ENCODE assay signal across 10 mouse cellular contexts in genomic region chr16:57550817-57551216, GRCm38 (mm10). TPM values are rescaled to one million over a fixed set of nuclear protein-coding genes. Genes with fewer than 3 reads are reported as not detected.
DNase-seq lines count a peak whose midpoint lies in the region; ATAC-seq and TF ChIP-seq lines count a peak whose summit lies in the region.
"Had no signal": no experiment of that assay in that cellular context is flagged by ENCODE, and none has a peak within 500 bp of the region (broad histone marks: within the 10 kb centered on the region; RNA-seq: fewer than 3 reads in every experiment).

No protein-coding gene starts in this region.

- no peak for TF ChIP-seq CTCF in left cerebral cortex, adult 2 months (IDR thresholded peaks at IDR 0.05)
- no peak for TF ChIP-seq CTCF in liver, postnatal 0 days (IDR thresholded peaks at IDR 0.05; ENCODE audit: low read depth)

- 52% methylated on average over 2 of the region's 2 CpGs for WGBS in forebrain, embryonic 11.5 days
- 60% methylated on average over 2 of the region's 2 CpGs for WGBS in forebrain, embryonic 10.5 days
- WGBS in embryonic facial prominence, embryonic 12.5 days, result 6% methylated on average over 2 of the region's 2 CpGs
- WGBS in liver, postnatal 0 days (ENCODE audit: insufficient replicate concordance), result 46% methylated on average over 2 of the region's 2 CpGs

- H3K36me3 ChIP-seq in forebrain, embryonic 11.5 days (ENCODE audit: control insufficient read depth, insufficient read depth, low read length), result no peaks in the 10 kb centered on the region
- H3K36me3 ChIP-seq in forebrain, embryonic 10.5 days (replicated peaks), result no peaks in the 10 kb centered on the region
- peaks cover 7% of the 10 kb centered on the region; the same call in 1 of the 2 replicates for H3K36me3 ChIP-seq in embryonic facial prominence, embryonic 12.5 days
- H3K36me3 ChIP-seq in liver, postnatal 0 days (replicated peaks; ENCODE audit: insufficient read depth, low read length), result no peaks in the 10 kb centered on the region
- H3K36me3 ChIP-seq: hindbrain, embryonic 10.5 days had no signal

- 0 out of 2 replicates have a peak overlapping the region, but pooled peaks have one; percentile 15 for H3K4me2 ChIP-seq in forebrain, embryonic 11.5 days (ENCODE audit: low read depth, low read length, severe bottlenecking)
- H3K4me2 ChIP-seq in embryonic facial prominence, embryonic 12.5 days (replicated peaks), result peak overlapping the region; percentile 42
- H3K4me2 ChIP-seq in liver, postnatal 0 days (ENCODE audit: low read depth, low read length), result peak overlapping the region; percentile 33

- H3K4me1 ChIP-seq in forebrain, embryonic 11.5 days (replicated peaks; ENCODE audit: control insufficient read depth, insufficient read depth, low read length), result peaks cover 2% of the 10 kb centered on the region; the same call in 1 of the 2 replicates
- peaks cover 30% of the 10 kb centered on the region for H3K4me1 ChIP-seq in forebrain, embryonic 10.5 days
- H3K4me1 ChIP-seq in embryonic facial prominence, embryonic 12.5 days, result peaks cover 10% of the 10 kb centered on the region; the same call in 1 of the 2 replicates
- 0 out of 2 replicates have a peak, but pooled peaks cover 2% of the 10 kb centered on the region for H3K4me1 ChIP-seq in liver, postnatal 0 days (ENCODE audit: insufficient read depth)

- H3K27me3 ChIP-seq in forebrain, embryonic 11.5 days (ENCODE audit: control insufficient read depth, insufficient read depth, low read length), result peaks cover 2% of the 10 kb centered on the region; the same call in 1 of the 2 replicates
- H3K27me3 ChIP-seq in forebrain, embryonic 10.5 days (ENCODE audit: poor library complexity, severe bottlenecking), result peaks cover 11% of the 10 kb centered on the region
- no peaks in the 10 kb centered on the region for H3K27me3 ChIP-seq in embryonic facial prominence, embryonic 12.5 days
- no peaks in the 10 kb centered on the region for H3K27me3 ChIP-seq in liver, postnatal 0 days (ENCODE audit: insufficient read depth, low read length)

- no peak for ATAC-seq in forebrain, embryonic 11.5 days (replicated peaks; ENCODE audit: low FRiP score)
- ATAC-seq in embryonic facial prominence, embryonic 12.5 days (ENCODE audit: insufficient number of reproducible peaks, insufficient read depth, low FRiP score, low TSS enrichment), result no peak
- no peak for ATAC-seq in liver, postnatal 0 days

- no peak for TF ChIP-seq EP300 in liver, postnatal 0 days (IDR thresholded peaks at IDR 0.05; ENCODE audit: low read depth)

- no peak for DNase-seq in forebrain, embryonic 11.5 days (ENCODE audit: low spot score)
- DNase-seq in forebrain, embryonic 10.5 days (ENCODE audit: extremely low spot score, low spot score), result no peak
- no peak for DNase-seq in left cerebral cortex, adult 2 months (ENCODE audit: extremely low spot score in 1 of 2, low spot score in 2 of 2)
- no peak for DNase-seq in left cerebral cortex, adult 11 months (ENCODE audit: low spot score)
- DNase-seq in liver, postnatal 0 days, result no peak
- no peak for DNase-seq in ovary, postnatal 36 days (ENCODE audit: low spot score)
- DNase-seq in right cerebral cortex, postnatal 4 days, result no peak

- H3K27ac ChIP-seq in forebrain, embryonic 11.5 days (ENCODE audit: low read depth, low read length), result no peak overlapping the region
- H3K27ac ChIP-seq in forebrain, embryonic 10.5 days, result no peak overlapping the region
- H3K27ac ChIP-seq in left cerebral cortex, adult 2 months, result no peak overlapping the region
- no peak overlapping the region for H3K27ac ChIP-seq in embryonic facial prominence, embryonic 12.5 days
- H3K27ac ChIP-seq in liver, postnatal 0 days (ENCODE audit: low read depth), result no peak overlapping the region
- H3K27ac ChIP-seq: hindbrain, embryonic 10.5 days had no signal

- no peak overlapping the region for H3K4me3 ChIP-seq in forebrain, embryonic 11.5 days (ENCODE audit: low read depth, low read length)
- H3K4me3 ChIP-seq in forebrain, embryonic 10.5 days, result no peak overlapping the region
- 0 out of 2 replicates have a peak overlapping the region, but pooled peaks have one; percentile 7 for H3K4me3 ChIP-seq in left cerebral cortex, adult 2 months
- H3K4me3 ChIP-seq in embryonic facial prominence, embryonic 12.5 days, result peak overlapping the region; percentile 20; the same call in 1 of the 2 replicates
- peak overlapping the region; percentile 19 for H3K4me3 ChIP-seq in liver, postnatal 0 days (ENCODE audit: low read depth, low read length)
- H3K4me3 ChIP-seq: erythroblast, embryonic 14.5 days had no signal

- no peaks in the 10 kb centered on the region for H3K9me3 ChIP-seq in forebrain, embryonic 11.5 days (ENCODE audit: control insufficient read depth, low read length)
- H3K9me3 ChIP-seq in forebrain, embryonic 10.5 days, result no peaks in the 10 kb centered on the region
- H3K9me3 ChIP-seq in embryonic facial prominence, embryonic 12.5 days, result no peaks in the 10 kb centered on the region
- H3K9me3 ChIP-seq in liver, postnatal 0 days (ENCODE audit: low read length), result no peaks in the 10 kb centered on the region
- H3K9me3 ChIP-seq: hindbrain, embryonic 10.5 days had no signal

- intact Hi-C loops in left cerebral cortex, adult 2 months (cut with DNase I), result no loop called here

- no peak overlapping the region for H3K9ac ChIP-seq in forebrain, embryonic 11.5 days (ENCODE audit: low read length)
- peak overlapping the region; percentile 12; the same call in 1 of the 2 replicates for H3K9ac ChIP-seq in embryonic facial prominence, embryonic 12.5 days
- H3K9ac ChIP-seq in liver, postnatal 0 days (replicated peaks), result no peak overlapping the region

RNA-seq across cellular contexts. Expression of gene Cmss1, which starts 55.8 kb away (rescaled TPM):
- 52.5 and 53.7 TPM in 2 replicates for polyA plus RNA-seq in forebrain, embryonic 11.5 days (2014; fragmentation: Nextera tagmentation; extraction: Ambion mirVana)
- polyA plus RNA-seq in forebrain, embryonic 10.5 days (2016; fragmentation: Nextera tagmentation; extraction: Ambion mirVana), result 62.1 and 63.6 TPM in 2 replicates
- 10 to 100 TPM; 20.1 to 22.0 TPM for total RNA-seq in left cerebral cortex, adult 2 months (2021)
- polyA plus RNA-seq in embryonic facial prominence, embryonic 12.5 days (2016; fragmentation: Nextera tagmentation; extraction: Ambion mirVana), result 54.1 and 56.1 TPM in 2 replicates
- polyA plus RNA-seq in liver, postnatal 0 days (2015; fragmentation: Nextera tagmentation; extraction: Ambion mirVana), result 16.7 and 19.1 TPM in 2 replicates

Comparison
In these comparisons a context has a peak if more than half of its experiments do, and no peak if none do; other contexts are left out.
1. H3K4me3 ChIP-seq: peak in left cerebral cortex, adult 2 months (single experiment), embryonic facial prominence, embryonic 12.5 days (single experiment) and liver, postnatal 0 days (single experiment); none in forebrain, embryonic 11.5 days (single experiment) and forebrain, embryonic 10.5 days (single experiment).
2. Peak in every context shown above with its lines, with median percentiles within 50 percentile points of each other: H3K4me2 ChIP-seq.